Mouse (Mus musculus) cerebellum, postnatal 4 days (tissue): ENCODE measurements around the gene Ppp2r3a.

Experiments
- DNase-seq, 2 experiments: peaks; one replicate each; pipeline ENCODE4 v3.0.0; 2022; ENCODE audit warnings: low spot score in 2 of 2, mixed read lengths in 1 of 2

Gene Ppp2r3a

GRCm38 (mm10) chr9:101250981-101251643 lies 483 bp downstream of the Ppp2r3a start:
- DNase-seq = peak; percentile 46 to 73

DNA sequence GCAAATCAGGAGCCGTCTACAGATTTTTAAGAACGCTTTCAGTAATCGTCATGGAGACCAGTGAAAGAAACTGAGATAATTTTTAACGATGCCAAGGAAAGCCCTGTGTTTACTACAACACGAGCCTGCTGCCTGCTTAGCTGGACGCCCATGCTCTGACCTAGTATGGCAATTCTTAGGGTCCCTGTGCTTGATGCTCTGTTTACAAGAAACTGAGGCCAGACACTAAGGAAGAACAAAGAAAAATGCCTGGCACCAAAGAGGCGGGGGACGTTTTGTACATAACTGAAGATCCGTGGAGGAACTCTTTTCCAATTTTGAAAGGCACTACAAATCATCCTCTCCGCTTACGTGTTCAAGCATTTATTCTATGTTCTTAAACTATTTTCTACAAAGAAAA lies 1.1 kb downstream of the Ppp2r3a start:
- DNase-seq = peak in 1 of 2 experiments; percentile 16

- no peak for DNase-seq
Measured at GRCm38 (mm10) chr9:101249626-101250025, 2.0 kb downstream of the Ppp2r3a start.

DNA sequence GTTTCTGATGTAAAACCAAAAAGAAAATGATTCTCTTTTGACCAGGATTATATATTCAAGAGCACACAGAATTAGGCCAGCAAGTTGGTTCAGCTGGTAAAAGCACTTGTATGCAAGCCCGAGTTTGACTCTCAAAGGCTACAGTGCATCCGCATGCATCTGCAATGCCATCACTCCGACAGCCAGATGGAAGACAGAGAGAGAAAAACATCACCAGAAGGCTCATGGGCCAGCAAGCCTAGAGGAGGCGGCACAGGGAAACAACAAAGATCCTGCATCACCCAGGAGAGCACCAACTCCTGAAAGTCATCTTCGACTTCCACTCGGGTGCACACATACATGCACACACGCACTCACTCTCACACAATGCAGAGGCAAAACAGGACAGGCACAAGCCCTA lies 4.1 kb downstream of the Ppp2r3a start:
- no peak for DNase-seq

GRCm38 (mm10) chr9:101245493-101245892 lies 6.1 kb downstream of the Ppp2r3a start:
- DNase-seq = no peak

DNA sequence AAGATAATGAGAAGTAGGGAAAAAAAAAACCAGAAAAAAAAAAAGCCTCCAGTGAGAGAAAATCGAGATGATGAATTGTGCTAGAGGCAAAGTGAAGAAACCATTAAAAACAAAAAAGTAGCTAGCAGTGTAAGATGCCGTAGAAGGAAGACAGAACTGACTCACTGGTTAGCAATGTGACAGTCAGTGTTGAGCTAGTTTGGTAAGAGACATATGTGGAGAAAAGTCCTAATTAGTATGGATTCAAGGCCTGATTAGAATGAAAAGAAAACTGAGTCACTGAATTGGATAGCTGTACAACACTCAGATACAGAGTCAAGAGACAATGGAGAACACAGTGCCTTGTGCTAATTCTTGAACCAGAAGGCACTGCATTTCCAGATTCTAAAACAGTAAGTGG lies 7.9 kb downstream of the Ppp2r3a start:
- DNase-seq = no peak

DNA sequence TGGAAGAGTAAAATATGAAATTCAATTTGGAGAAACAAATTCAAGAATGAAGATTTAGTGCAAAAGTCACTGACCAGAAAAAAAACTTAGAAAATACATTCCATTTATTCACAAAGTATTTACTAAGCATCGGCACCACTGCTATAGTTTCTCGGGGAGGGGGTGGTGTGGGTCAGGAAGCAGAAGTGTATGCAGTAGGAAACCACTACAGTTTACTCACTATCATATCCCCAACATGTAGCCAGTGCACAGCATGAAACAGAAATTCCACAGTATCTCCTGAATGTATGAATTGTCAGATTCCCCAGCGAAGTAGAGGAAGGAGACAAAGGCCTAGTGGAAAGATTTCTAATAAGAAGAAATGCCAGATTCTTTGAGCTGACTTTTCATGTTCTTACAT lies 11.4 kb downstream of the Ppp2r3a start:
- DNase-seq = no peak

DNA sequence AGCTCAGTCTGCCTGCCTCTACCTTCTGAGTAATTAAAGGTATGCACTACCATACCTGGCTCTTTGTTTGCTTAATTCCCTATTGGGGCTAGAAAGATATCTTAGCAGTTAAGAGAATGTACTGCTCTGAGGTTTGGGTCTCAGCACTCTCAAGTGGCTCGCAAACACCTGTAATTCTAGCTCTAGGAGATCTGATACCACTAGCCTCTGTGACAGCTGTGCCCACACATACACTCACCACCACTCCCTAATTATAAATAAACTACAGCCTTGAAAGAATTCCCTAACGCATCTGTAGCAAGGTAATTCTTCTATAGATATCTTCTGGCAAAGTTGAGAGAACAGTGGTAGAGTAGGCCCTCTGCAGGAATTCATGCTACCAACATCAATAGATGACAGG lies 15.8 kb downstream of the Ppp2r3a start:
- no peak for DNase-seq

- no peak for DNase-seq
Measured at GRCm38 (mm10) chr9:101232034-101232433, 19.6 kb downstream of the Ppp2r3a start.

DNA sequence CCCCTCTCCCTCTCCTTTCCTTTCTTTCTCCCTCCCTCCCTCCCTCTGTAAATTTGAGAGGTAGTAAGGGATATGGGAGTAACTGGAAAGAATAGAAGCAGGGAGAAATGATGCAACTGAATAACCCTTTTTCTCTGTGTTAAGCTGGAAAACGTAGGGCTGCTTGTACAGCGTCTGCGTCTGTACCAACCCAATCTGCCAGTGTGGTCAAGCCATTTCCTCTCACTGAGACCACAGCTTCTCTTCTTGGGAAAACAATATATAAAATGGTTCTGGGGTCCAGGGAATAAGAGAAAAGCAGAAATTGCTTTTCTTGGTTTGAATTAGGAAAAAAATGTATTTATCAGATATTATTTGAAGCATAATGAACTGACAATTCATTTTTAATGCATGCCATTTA lies 21.6 kb downstream of the Ppp2r3a start:
- no peak for DNase-seq

GRCm38 (mm10) chr9:101228892-101229291 lies 22.7 kb downstream of the Ppp2r3a start:
- no peak for DNase-seq

DNA sequence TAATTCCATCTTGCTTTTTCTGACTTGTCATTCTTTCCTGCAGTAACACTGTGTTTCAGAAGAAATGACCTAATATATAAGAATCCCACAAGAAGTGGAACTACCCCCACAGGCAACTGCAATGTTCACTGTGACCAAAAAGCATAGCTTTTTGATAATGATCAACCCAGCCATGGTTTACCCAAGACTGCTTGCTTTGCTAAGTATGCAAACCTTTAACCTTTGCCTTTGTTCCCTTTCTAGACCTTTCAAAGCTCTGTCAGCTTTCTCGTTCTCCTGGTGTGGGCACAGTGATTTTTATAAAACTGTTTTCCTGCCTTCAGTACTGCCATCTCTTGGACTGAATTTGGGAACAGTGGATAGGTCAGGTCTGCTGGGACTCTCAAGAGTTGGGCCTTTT lies 43.6 kb downstream of the Ppp2r3a start:
- no peak for DNase-seq

DNA sequence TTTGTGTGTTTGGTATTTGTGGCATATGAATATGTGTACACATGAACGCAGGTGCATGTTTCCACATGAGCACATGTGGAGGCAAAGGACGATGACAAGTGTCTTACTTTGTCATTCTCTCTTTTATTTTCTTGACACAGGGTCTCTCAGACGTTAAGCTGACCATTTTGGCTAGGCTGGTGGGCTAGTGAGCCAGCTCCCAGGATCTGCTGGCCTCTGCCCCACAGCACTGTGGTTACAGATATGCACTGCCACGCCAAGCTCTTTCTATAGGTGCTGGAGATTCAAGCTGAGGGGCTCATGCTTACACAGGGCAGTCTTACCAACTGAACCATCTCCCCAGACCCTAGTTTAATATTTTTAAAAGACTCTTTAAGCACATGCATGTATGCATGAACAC lies 45.1 kb downstream of the Ppp2r3a start:
- no peak for DNase-seq

DNA sequence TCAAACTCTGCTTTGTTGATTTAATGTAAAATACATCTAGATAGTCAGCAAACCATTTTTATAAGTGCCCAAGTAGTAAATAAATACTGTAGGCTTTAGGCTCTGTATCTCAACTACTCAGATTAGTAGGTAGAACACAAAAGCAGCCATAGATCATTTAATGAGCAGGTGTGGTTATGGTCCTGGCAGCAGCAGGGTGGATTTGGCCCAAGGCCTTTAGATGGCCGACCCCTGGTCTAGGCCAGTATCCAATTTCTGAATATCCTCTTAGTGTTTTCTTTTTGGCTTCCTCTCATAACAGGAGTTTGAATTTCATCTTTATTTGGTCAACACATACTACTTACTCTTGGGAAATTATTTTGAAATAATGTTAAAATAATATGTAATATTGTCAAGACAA lies 46.4 kb downstream of the Ppp2r3a start:
- DNase-seq = no peak

GRCm38 (mm10) chr9:101204059-101204458 lies 47.5 kb downstream of the Ppp2r3a start:
- DNase-seq = no peak

DNA sequence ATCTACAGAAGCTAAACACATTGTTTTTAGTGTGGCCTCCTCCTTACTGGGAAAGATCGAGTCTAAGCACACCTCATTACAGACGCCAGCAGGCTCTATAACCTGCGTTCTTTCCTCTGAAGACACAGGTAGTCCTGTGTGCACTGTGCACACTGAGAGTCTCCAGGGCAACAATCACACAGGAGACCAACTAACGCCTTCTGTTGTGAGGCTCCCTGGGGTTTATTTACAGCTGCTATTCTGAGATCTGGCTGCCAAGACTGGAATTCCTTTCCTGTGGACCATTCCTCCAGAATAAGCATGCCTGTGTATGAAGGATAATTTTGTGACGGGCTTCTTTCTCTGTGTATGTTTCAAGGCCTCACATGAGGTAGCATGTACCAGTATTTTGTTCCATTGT lies 51.0 kb downstream of the Ppp2r3a start:
- no peak for DNase-seq

DNA sequence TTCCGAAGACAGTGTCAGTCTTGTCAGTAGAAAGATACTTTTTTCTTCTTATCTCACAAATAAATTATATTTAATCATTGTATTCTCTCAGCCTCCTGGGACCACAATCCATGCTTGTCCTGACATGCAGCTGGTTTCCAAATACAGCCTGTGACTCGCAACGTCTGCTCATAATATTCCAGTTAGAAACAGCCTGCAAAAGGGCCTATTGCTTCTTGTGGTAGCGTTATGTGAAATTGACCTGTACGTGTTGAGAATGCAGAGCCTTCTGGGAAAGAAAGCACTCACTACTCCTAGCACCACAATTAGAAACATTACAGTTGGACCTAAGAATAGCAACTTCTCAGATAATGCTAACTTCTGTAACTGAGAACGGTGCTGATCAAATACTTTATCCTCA lies 52.8 kb downstream of the Ppp2r3a start:
- DNase-seq = no peak

GRCm38 (mm10) chr9:101198261-101198660 lies 53.3 kb downstream of the Ppp2r3a start:
- DNase-seq = no peak

GRCm38 (mm10) chr9:101181962-101182701 lies 69.5 kb downstream of the Ppp2r3a start:
- DNase-seq = peak; percentile 73 to 86

DNA sequence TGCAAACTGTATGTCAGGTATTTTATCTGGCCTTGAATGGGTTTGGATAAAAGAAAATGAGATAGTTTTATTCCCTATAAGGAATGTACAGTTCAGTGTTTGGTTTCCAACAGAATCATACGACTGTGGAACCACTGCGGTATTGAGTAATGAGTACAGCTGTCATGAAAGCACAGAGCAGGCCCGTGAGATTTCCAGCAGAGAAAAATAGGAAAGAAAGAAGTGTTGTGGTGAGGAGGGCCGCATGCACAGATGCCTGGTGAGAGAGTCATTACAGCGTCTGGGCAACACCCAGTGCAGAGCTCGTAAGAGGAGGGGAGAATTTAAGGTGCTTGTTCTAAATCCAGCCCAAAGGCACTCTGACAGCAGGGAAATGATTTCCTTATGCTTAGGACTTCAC lies 70.3 kb downstream of the Ppp2r3a start:
- DNase-seq = no peak

GRCm38 (mm10) chr9:101180234-101180633 lies 71.4 kb downstream of the Ppp2r3a start:
- peak in 1 of 2 experiments; percentile 10 for DNase-seq

- DNase-seq = no peak
Measured at GRCm38 (mm10) chr9:101160627-101161026, 91.0 kb downstream of the Ppp2r3a start.

DNA sequence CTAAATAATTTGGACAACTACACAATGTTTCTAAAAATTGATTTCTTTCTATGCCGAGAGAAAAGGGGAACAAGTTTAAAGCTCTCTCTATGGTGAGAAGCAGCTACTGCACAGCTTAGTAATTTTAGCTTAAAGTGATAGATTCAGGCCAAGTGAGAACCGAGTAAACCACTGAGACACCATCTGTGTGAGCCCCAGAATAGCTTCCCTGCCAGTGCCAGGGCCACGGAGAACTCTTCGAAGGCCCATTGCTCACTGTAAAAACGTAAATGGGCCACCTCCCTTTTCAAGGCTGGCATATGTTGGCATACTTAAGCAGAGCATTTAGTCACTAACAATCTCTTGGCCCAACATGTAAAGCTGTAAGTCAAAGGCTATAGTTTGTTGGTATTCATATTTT lies 91.5 kb downstream of the Ppp2r3a start:
- no peak for DNase-seq

- no peak for DNase-seq
Measured at GRCm38 (mm10) chr9:101159431-101159830, 92.2 kb downstream of the Ppp2r3a start.
